8 mouse cellular contexts compared by ENCODE assay signal in genomic region chr6:52639546-52640223, GRCm38 (mm10). TPM values are rescaled to one million over a fixed set of nuclear protein-coding genes. Genes with fewer than 3 reads are reported as not detected.
A peak's percentile ranks its signal among the peaks of the same experiment; 100 is the strongest.
DNase-seq lines count a peak whose midpoint lies in the region; ATAC-seq and TF ChIP-seq lines count a peak whose summit lies in the region.

No protein-coding gene starts in this region.

- H3K9me3 ChIP-seq in hindbrain, embryonic 10.5 days: no peaks in the 10 kb centered on the region
- no peaks in the 10 kb centered on the region for H3K9me3 ChIP-seq in liver, embryonic 13.5 days (replicated peaks)
- no peaks in the 10 kb centered on the region for H3K9me3 ChIP-seq in neural tube, embryonic 15.5 days (replicated peaks)

- peak overlapping the region; percentile 96 for H3K27ac ChIP-seq in hindbrain, embryonic 10.5 days
- H3K27ac ChIP-seq in liver, embryonic 13.5 days: peak overlapping the region; percentile 83
- H3K27ac ChIP-seq in neural tube, embryonic 15.5 days (replicated peaks): peak overlapping the region; percentile 75

- intact Hi-C loops in gastrocnemius, postnatal 14 days (cut with DNase I; ENCODE audit: low total_unique reads): no loop called here
- intact Hi-C loops in gastrocnemius, postnatal 36 days (cut with DNase I): loop anchor here (5.0 kb wide), 1 partner anchor 73 kb away; the partner anchor contains the start of gene Tax1bp1

- no peaks in the 10 kb centered on the region for H3K36me3 ChIP-seq in C2C12 (ENCODE audit: control insufficient read depth, insufficient read depth)
- H3K36me3 ChIP-seq in hindbrain, embryonic 10.5 days: no peaks in the 10 kb centered on the region
- no peaks in the 10 kb centered on the region for H3K36me3 ChIP-seq in liver, embryonic 13.5 days
- H3K36me3 ChIP-seq in neural tube, embryonic 15.5 days: no peaks in the 10 kb centered on the region

- H3K79me3 ChIP-seq in C2C12 (ENCODE audit: low read depth): no peaks in the 10 kb centered on the region

- no peak for TF ChIP-seq CTCF in C2C12 (IDR thresholded peaks at IDR 0.05; ENCODE audit: control insufficient read depth, insufficient read depth, insufficient read length)

- H3ac ChIP-seq in C2C12 (ENCODE audit: control insufficient read depth, insufficient read length, low read depth): peak overlapping the region; percentile 77

- no peaks in the 10 kb centered on the region for H3K27me3 ChIP-seq in C2C12 (ENCODE audit: control insufficient read depth, insufficient read depth, insufficient read length)
- H3K27me3 ChIP-seq in hindbrain, embryonic 10.5 days (ENCODE audit: insufficient read depth, poor library complexity, severe bottlenecking): no peaks in the 10 kb centered on the region
- H3K27me3 ChIP-seq in liver, embryonic 13.5 days: no peaks in the 10 kb centered on the region
- no peaks in the 10 kb centered on the region for H3K27me3 ChIP-seq in neural tube, embryonic 15.5 days (replicated peaks)

- WGBS in hindbrain, embryonic 10.5 days: 3% methylated on average over 28 of the region's 28 CpGs
- WGBS in liver, embryonic 13.5 days (ENCODE audit: insufficient replicate concordance): 1% methylated on average over 28 of the region's 28 CpGs
- 2% methylated on average over 28 of the region's 28 CpGs for WGBS in neural tube, embryonic 15.5 days

- peaks cover 31% of the 10 kb centered on the region for H3K79me2 ChIP-seq in C2C12 (ENCODE audit: control insufficient read depth, insufficient read depth)

- peak; percentile 36 for ATAC-seq in liver, embryonic 13.5 days (ENCODE audit: low read depth)
- peak; percentile 65 for ATAC-seq in neural tube, embryonic 15.5 days (ENCODE audit: low FRiP score)

- peak overlapping the region; percentile 61 for H3K4me3 ChIP-seq in C2C12 (ENCODE audit: insufficient read depth, poor library complexity, severe bottlenecking)
- H3K4me3 ChIP-seq in hindbrain, embryonic 10.5 days: peak overlapping the region; percentile 91
- peak overlapping the region; percentile 80 for H3K4me3 ChIP-seq in liver, embryonic 13.5 days (replicated peaks)
- H3K4me3 ChIP-seq in neural tube, embryonic 15.5 days (replicated peaks): peak overlapping the region; percentile 55

- peak; percentile 10 for DNase-seq in gastrocnemius, postnatal 14 days
- DNase-seq in gastrocnemius, postnatal 36 days: no peak
- peak; percentile 40 for DNase-seq in embryo, embryonic 10 days (ENCODE audit: low spot score)
- no peak for DNase-seq in hindbrain, embryonic 10.5 days (ENCODE audit: low spot score)
- DNase-seq in liver, embryonic 13.5 days: no peak
- no peak for DNase-seq in right cerebral cortex, adult 18-20 months

- peak overlapping the region; percentile 86 for H3K9ac ChIP-seq in liver, embryonic 13.5 days
- H3K9ac ChIP-seq in neural tube, embryonic 15.5 days (replicated peaks): peak overlapping the region; percentile 61

- H3K4me1 ChIP-seq in hindbrain, embryonic 10.5 days (replicated peaks): peaks cover 30% of the 10 kb centered on the region
- H3K4me1 ChIP-seq in liver, embryonic 13.5 days (replicated peaks): peaks cover 28% of the 10 kb centered on the region
- peaks cover 26% of the 10 kb centered on the region for H3K4me1 ChIP-seq in neural tube, embryonic 15.5 days

- peak overlapping the region; percentile 87 for H3K4me2 ChIP-seq in liver, embryonic 13.5 days
- peak overlapping the region; percentile 80 for H3K4me2 ChIP-seq in neural tube, embryonic 15.5 days

TF ChIP-seq in C2C12, 6 proteins besides CTCF, POLR2A, EP300 and RAD21:
- TF ChIP-seq CEBPB (IDR thresholded peaks at IDR 0.05; ENCODE audit: low read depth): no peak
- no peak for TF ChIP-seq USF1 (IDR thresholded peaks at IDR 0.05; ENCODE audit: low read depth)
- TF ChIP-seq MAX (IDR thresholded peaks at IDR 0.05): no peak
- TF ChIP-seq MYOD1 (IDR thresholded peaks at IDR 0.05; ENCODE audit: control insufficient read depth, insufficient read length, low read depth): no peak
- no peak for TF ChIP-seq MYOG (IDR thresholded peaks at IDR 0.05; ENCODE audit: control insufficient read depth, extremely low read depth, insufficient read length)
- no peak for TF ChIP-seq FOSL1 (IDR thresholded peaks at IDR 0.05; ENCODE audit: insufficient read depth, low read length, poor library complexity, severe bottlenecking)

RNA-seq across cellular contexts. Expression of gene Hibadh, which starts 0.5 kb away (rescaled TPM):
- 100 to 1,000 TPM in 1 of 2 experiments, 10 to 100 TPM in 1; 82.3 to 104 TPM for total RNA-seq in gastrocnemius, postnatal 14 days (2021)
- total RNA-seq in gastrocnemius, postnatal 36 days (2021): 100 to 1,000 TPM; 100 to 122 TPM
- polyA plus RNA-seq in C2C12 (2012; fragmentation: generic; extraction: Trizol): 26.6 TPM
- 71.8 and 77.8 TPM in 2 replicates for polyA plus RNA-seq in hindbrain, embryonic 10.5 days (2016; fragmentation: Nextera tagmentation; extraction: Ambion mirVana)
- polyA plus RNA-seq in liver, embryonic 13.5 days (2015; fragmentation: Nextera tagmentation; extraction: Ambion mirVana): 61.6 and 71.7 TPM in 2 replicates
- 72.2 and 91.4 TPM in 2 replicates for polyA plus RNA-seq in neural tube, embryonic 15.5 days (2015; fragmentation: Nextera tagmentation; extraction: Ambion mirVana)

Comparison
In these comparisons a context has a peak if more than half of its experiments do, and no peak if none do; other contexts are left out.
1. DNase-seq: peak in gastrocnemius, postnatal 14 days (single experiment) and embryo, embryonic 10 days (single experiment); none in gastrocnemius, postnatal 36 days (0 of 2), hindbrain, embryonic 10.5 days (single experiment), liver, embryonic 13.5 days (single experiment) and right cerebral cortex, adult 18-20 months (single experiment).
2. Peak in every context shown above with its lines, with median percentiles within 50 percentile points of each other: H3K4me3 ChIP-seq and H3K27ac ChIP-seq.